Mouse (Mus musculus) ES-E14 (cell line): Measurements from ENCODE around the gene Mrps27. TPM values are rescaled to one million over a fixed set of nuclear protein-coding genes. Genes with fewer than 3 reads are reported as not detected.

Source experiments
- DNase-seq: peaks from one replicate; pipeline ENCODE4 v3.0.0-alpha.2; 2013; ENCODE audit warnings: low read depth, low spot score
- H3K27ac ChIP-seq: 2 replicates; pipeline ENCODE4 v1.5.1; 2012; ENCODE audit warnings: low read depth, mild to moderate bottlenecking, low read length, moderate library complexity, mixed read lengths; ENCODE audit not compliant: poor library complexity, insufficient read depth, severe bottlenecking
- H3K36me3 ChIP-seq: 2 replicates; pipeline ENCODE4 v1.6.1; 2012; ENCODE audit warnings: mild to moderate bottlenecking, low read length, moderate library complexity, mixed read lengths; ENCODE audit not compliant: control insufficient read depth, poor library complexity, insufficient read depth, severe bottlenecking
- H3K4me1 ChIP-seq, 2 experiments: fragments of 150-350 bp in 1 of 2; sonication (generic) in 1 of 2; 2 replicates each; pipeline ENCODE4 v1.6.1; 2012; ENCODE audit warnings: low read length in 2 of 2, mild to moderate bottlenecking in 1 of 2, mixed read lengths in 1 of 2; ENCODE audit not compliant: control insufficient read depth in 2 of 2, insufficient read depth in 2 of 2, poor library complexity in 1 of 2
- H3K4me3 ChIP-seq, 2 experiments: fragments of 150-350 bp in 1 of 2; sonication (generic) in 1 of 2; 2 replicates each; pipeline ENCODE4 v1.5.1; 2012; ENCODE audit warnings: low read length in 2 of 2, low read depth in 1 of 2, mild to moderate bottlenecking in 1 of 2, mixed read lengths in 1 of 2; ENCODE audit not compliant: insufficient read depth in 1 of 2, poor library complexity in 1 of 2, severe bottlenecking in 1 of 2
- H3K9ac ChIP-seq: 2 replicates; pipeline ENCODE4 v1.6.1; 2012; ENCODE audit warnings: low read depth, mild to moderate bottlenecking, low read length, mixed read lengths; ENCODE audit not compliant: poor library complexity, insufficient read depth, severe bottlenecking
- H3K9me3 ChIP-seq: fragments of 150-350 bp; sonication (generic); 2 replicates; pipeline ENCODE4 v1.6.1; 2012; ENCODE audit warnings: low read depth, mild to moderate bottlenecking, low read length; ENCODE audit not compliant: control insufficient read depth, insufficient read depth
- CHD2 ChIP-seq: IDR thresholded peaks from 2 replicates; pipeline ENCODE4 v1.6.1; 2014; ENCODE audit warnings: mild to moderate bottlenecking, low read depth, low read length, inconsistent platforms
- HCFC1 ChIP-seq: IDR thresholded peaks from 2 replicates; pipeline ENCODE4 v1.6.1; 2012; ENCODE audit warnings: low read length, inconsistent platforms, borderline replicate concordance; ENCODE audit not compliant: insufficient read depth
- MAFK ChIP-seq: IDR thresholded peaks from 2 replicates; pipeline ENCODE4 v1.6.1; 2014; ENCODE audit warnings: mild to moderate bottlenecking, low read depth, low read length, inconsistent platforms; ENCODE audit not compliant: insufficient read depth
- ZC3H11A ChIP-seq: IDR thresholded peaks from 2 replicates; pipeline ENCODE4 v1.6.1; 2012; ENCODE audit warnings: low read depth, mild to moderate bottlenecking, inconsistent platforms, low read length, borderline replicate concordance
- ZNF384 ChIP-seq: IDR thresholded peaks from 2 replicates; pipeline ENCODE4 v1.6.1; 2012; ENCODE audit warnings: low read depth, low read length, inconsistent platforms
- in situ Hi-C, 2 experiments: fragments of 600-800 bp; cut with MboI; formaldehyde crosslinking; loops; one replicate each; pipeline ENCODE4 v1.15.1; 2025; ENCODE audit warnings: low sequenced_read_pairs in 2 of 2, inconsistent platforms in 1 of 2; ENCODE audit not compliant: unreplicated experiment in 2 of 2
- total RNA-seq: library from RNA; depleted of rRNA; stranded (reverse); fragments of 300-350 nt; gene quantifications from 2 replicates; pipeline ENCODE4 v1.2.3, GENCODE M21; 2012

Gene Mrps27
- total RNA-seq, 1 experiment, result 34.5 TPM

DNA sequence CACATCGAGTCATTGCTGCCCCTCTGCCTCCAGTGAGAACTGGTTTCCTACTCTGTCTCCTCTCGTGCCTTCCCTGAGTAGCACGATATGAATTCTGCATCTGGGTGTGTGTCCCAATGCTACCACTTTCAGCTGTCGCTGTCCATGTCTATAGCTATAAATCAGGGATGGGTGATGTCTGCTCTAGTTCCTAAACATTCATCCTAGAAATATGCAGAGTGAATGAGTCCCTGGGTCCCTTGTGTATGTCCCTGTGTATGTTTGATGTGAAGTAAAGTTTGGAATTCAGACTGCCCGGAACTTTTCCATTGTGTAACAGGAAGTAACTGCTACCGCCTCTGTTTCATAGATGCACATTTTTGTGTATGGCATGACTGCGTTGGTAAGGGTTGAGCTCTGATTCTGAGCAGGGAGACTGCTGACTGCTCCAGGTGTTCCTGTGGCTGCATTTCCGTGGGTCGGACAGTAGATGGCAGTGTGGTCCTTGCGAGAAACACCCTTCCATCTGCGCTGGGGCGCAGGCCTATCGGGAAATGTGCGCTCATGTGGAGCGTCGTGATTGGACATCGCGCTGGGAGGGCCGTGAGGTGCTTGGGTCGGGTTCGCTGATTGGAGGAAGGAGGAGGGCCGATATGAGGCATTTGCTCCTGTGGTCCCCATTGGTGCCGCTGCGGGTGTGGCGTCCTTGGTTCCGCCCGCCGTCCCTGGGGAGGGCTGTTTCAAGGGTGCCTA lies 8.3 kb downstream of the Mrps27 start:
- no peaks in the 10 kb centered on the region for H3K9me3 ChIP-seq
- H3K4me3 ChIP-seq, result peak overlapping the region; percentile 68 to 73
- H3K4me1 ChIP-seq, result peaks cover 9 to 13% of the 10 kb centered on the region in 2 experiments
- peaks cover 15% of the 10 kb centered on the region for H3K36me3 ChIP-seq
- peak; percentile 91 for DNase-seq
- TF ChIP-seq ZC3H11A (peak; percentile 83), MAFK (no peak), CHD2 (peak; percentile 70)
- no peak overlapping the region for H3K27ac ChIP-seq
- H3K9ac ChIP-seq, result no peak overlapping the region
- in situ Hi-C loops, result loop anchor here in 1 of 2 experiments (25.0 kb wide), 1 partner anchor 484 kb away; no protein-coding TSS in a partner anchor

GRCm38 (mm10) chr13:99353490-99353851 lies 8.9 kb downstream of the Mrps27 start:
- Histone ChIP-seq H3K27ac (peak overlapping the region; percentile 40; the same call in 1 of the 2 replicates), H3K4me1 (peaks cover 9 to 13% of the 10 kb centered on the region in 2 experiments), H3K4me3 (peak overlapping the region; percentile 68 to 73), H3K36me3 (peaks cover 10% of the 10 kb centered on the region), H3K9me3 (no peaks in the 10 kb centered on the region), H3K9ac (peak overlapping the region; percentile 64; the same call in 1 of the 2 replicates)
- in situ Hi-C loops, result loop anchor here in 1 of 2 experiments (25.0 kb wide), 1 partner anchor 484 kb away; no protein-coding TSS in a partner anchor
- TF ChIP-seq ZNF384, result no peak
- TF ChIP-seq MAFK, result no peak
- TF ChIP-seq HCFC1, result no peak
- no peak for TF ChIP-seq CHD2
- no peak for TF ChIP-seq ZC3H11A
- DNase-seq, result no peak

- H3K4me3 ChIP-seq, result no peak overlapping the region
- peaks cover 9 to 13% of the 10 kb centered on the region in 2 experiments for H3K4me1 ChIP-seq
- peaks cover 10% of the 10 kb centered on the region for H3K36me3 ChIP-seq
- H3K27ac ChIP-seq, result peak overlapping the region; percentile 33; the same call in 1 of the 2 replicates
- H3K9ac ChIP-seq, result peak overlapping the region; percentile 51; the same call in 1 of the 2 replicates
- no peak for DNase-seq
- TF ChIP-seq ZNF384, result no peak
- in situ Hi-C loops, result loop anchor here in 1 of 2 experiments (25.0 kb wide), 1 partner anchor 482 kb away; no protein-coding TSS in a partner anchor
- H3K9me3 ChIP-seq, result no peaks in the 10 kb centered on the region
These were observed 10.5 kb downstream of the Mrps27 start for GRCm38 (mm10) chr13:99355072-99355471.

- DNase-seq, result no peak
- Histone ChIP-seq H3K9me3 (no peaks in the 10 kb centered on the region), H3K4me3 (no peak overlapping the region)
These were observed 11.3 kb downstream of the Mrps27 start for GRCm38 (mm10) chr13:99355861-99356260.

More at GRCm38 (mm10) chr13:99355861-99356260, 11.3 kb downstream of the Mrps27 start:
- in situ Hi-C loops, result loop anchor here in 1 of 2 experiments (25.0 kb wide), 1 partner anchor 481 kb away; no protein-coding TSS in a partner anchor
- Histone ChIP-seq H3K4me1 (peaks cover 9 to 13% of the 10 kb centered on the region in 2 experiments), H3K36me3 (peaks cover 14% of the 10 kb centered on the region; the same call in 1 of the 2 replicates), H3K9ac (no peak overlapping the region), H3K27ac (no peak overlapping the region)
- no peak for TF ChIP-seq ZNF384
- no peak for TF ChIP-seq MAFK
- TF ChIP-seq CHD2, result no peak
- TF ChIP-seq ZC3H11A, result no peak
- no peak for TF ChIP-seq HCFC1
